Comparison of ENCODE assay signal across 10 mouse cellular contexts in genomic region chr2:26460097-26460646, GRCm38 (mm10). TPM values are rescaled to one million over a fixed set of nuclear protein-coding genes. Genes with fewer than 3 reads are reported as not detected.
DNase-seq lines count a peak whose midpoint lies in the region; ATAC-seq and TF ChIP-seq lines count a peak whose summit lies in the region.
"Had no signal": no experiment of that assay in that cellular context is flagged by ENCODE, and none has a peak within 500 bp of the region (broad histone marks: within the 10 kb centered on the region; RNA-seq: fewer than 3 reads in every experiment).

No protein-coding gene starts in this region.

- no peak for TF ChIP-seq EP300 in stomach, postnatal 0 days (optimal IDR thresholded peaks at IDR 0.05)

- peaks cover 8% of the 10 kb centered on the region; the same call in 1 of the 2 replicates for H3K4me1 ChIP-seq in hindbrain, embryonic 12.5 days
- peaks cover 23% of the 10 kb centered on the region for H3K4me1 ChIP-seq in limb, embryonic 12.5 days (replicated peaks)
- peaks cover 3% of the 10 kb centered on the region; the same call in 1 of the 2 replicates for H3K4me1 ChIP-seq in stomach, postnatal 0 days (replicated peaks; ENCODE audit: control insufficient read depth, insufficient read depth)

- no peak for TF ChIP-seq CTCF in stomach, postnatal 0 days (IDR thresholded peaks at IDR 0.05; ENCODE audit: low read depth)

- ATAC-seq in hindbrain, embryonic 12.5 days (ENCODE audit: low FRiP score) = 0 out of 2 replicates have a peak, but pooled peaks have one; percentile 36
- ATAC-seq in limb, embryonic 12.5 days (ENCODE audit: insufficient number of reproducible peaks, insufficient read depth, low FRiP score, low TSS enrichment, low read depth) = peak; percentile 24; the same call in 1 of the 2 replicates
- no peak for ATAC-seq in stomach, postnatal 0 days (ENCODE audit: low FRiP score, low TSS enrichment)
- ATAC-seq: Patski had no signal

- H3K4me2 ChIP-seq in hindbrain, embryonic 12.5 days (replicated peaks) = no peak overlapping the region
- H3K4me2 ChIP-seq in limb, embryonic 12.5 days = no peak overlapping the region
- no peak overlapping the region for H3K4me2 ChIP-seq in stomach, postnatal 0 days (replicated peaks; ENCODE audit: low read depth)

- H3K4me3 ChIP-seq in hindbrain, embryonic 12.5 days = no peak overlapping the region
- H3K4me3 ChIP-seq in limb, embryonic 12.5 days (replicated peaks) = no peak overlapping the region
- H3K4me3 ChIP-seq in stomach, postnatal 0 days (ENCODE audit: low read depth, low read length) = no peak overlapping the region
- H3K4me3 ChIP-seq: left cerebral cortex, adult 2 months had no signal

- no peaks in the 10 kb centered on the region for H3K9me3 ChIP-seq in hindbrain, embryonic 12.5 days (replicated peaks)
- no peaks in the 10 kb centered on the region for H3K9me3 ChIP-seq in limb, embryonic 12.5 days
- no peaks in the 10 kb centered on the region for H3K9me3 ChIP-seq in stomach, postnatal 0 days (ENCODE audit: control insufficient read depth, low read length)

- H3K36me3 ChIP-seq in hindbrain, embryonic 12.5 days = peaks cover 64% of the 10 kb centered on the region
- H3K36me3 ChIP-seq in limb, embryonic 12.5 days = peaks cover 69% of the 10 kb centered on the region
- peaks cover 32% of the 10 kb centered on the region for H3K36me3 ChIP-seq in stomach, postnatal 0 days (ENCODE audit: control insufficient read depth, insufficient read depth, low read length)

- peak; percentile 34 to 61 for DNase-seq in lung, adult 18-20 months
- DNase-seq in lung, postnatal 14 days = no peak
- no peak for DNase-seq in stomach, postnatal 0 days (ENCODE audit: low spot score)
- DNase-seq in heart, adult 9 months (ENCODE audit: low spot score in 2 of 2) = no peak
- no peak for DNase-seq in retina, postnatal 1 day
- DNase-seq: right cerebral cortex, postnatal 25 days had no signal

- H3K9ac ChIP-seq in hindbrain, embryonic 12.5 days = no peak overlapping the region
- no peak overlapping the region for H3K9ac ChIP-seq in limb, embryonic 12.5 days (replicated peaks)
- H3K9ac ChIP-seq in stomach, postnatal 0 days (ENCODE audit: low read length) = no peak overlapping the region

- H3K27ac ChIP-seq in hindbrain, embryonic 12.5 days = peak overlapping the region; percentile 5
- 0 out of 2 replicates have a peak overlapping the region, but pooled peaks have one; percentile 41 for H3K27ac ChIP-seq in limb, embryonic 12.5 days
- peak overlapping the region; percentile 30 for H3K27ac ChIP-seq in stomach, postnatal 0 days (replicated peaks)
- H3K27ac ChIP-seq: left cerebral cortex, adult 2 months had no signal

- no peaks in the 10 kb centered on the region for H3K27me3 ChIP-seq in hindbrain, embryonic 12.5 days
- no peaks in the 10 kb centered on the region for H3K27me3 ChIP-seq in limb, embryonic 12.5 days
- H3K27me3 ChIP-seq in stomach, postnatal 0 days (ENCODE audit: control insufficient read depth, insufficient read depth, low read length) = no peaks in the 10 kb centered on the region
- H3K27me3 ChIP-seq: Patski had no signal

- 89% methylated on average over 16 of the region's 16 CpGs for WGBS in hindbrain, embryonic 12.5 days
- 92% methylated on average over 16 of the region's 16 CpGs for whole genome bisulfite sequencing in limb, embryonic 12.5 days
- 76% methylated on average over 16 of the region's 16 CpGs for WGBS in stomach, postnatal 0 days

RNA-seq across cellular contexts. Expression of gene Sec16a, which starts 15.2 kb away (rescaled TPM):
- 32.3 and 35.3 TPM in 2 replicates for polyA plus RNA-seq in hindbrain, embryonic 12.5 days (2016; fragmentation: Nextera tagmentation; extraction: Ambion mirVana)
- 25.6 and 33.0 TPM in 2 replicates for polyA plus RNA-seq in limb, embryonic 12.5 days (2016; fragmentation: Nextera tagmentation; extraction: Ambion mirVana)
- 10.6 and 11.7 TPM in 2 replicates for polyA plus RNA-seq in stomach, postnatal 0 days (2015; fragmentation: Nextera tagmentation; extraction: Ambion mirVana)

RNA-seq across cellular contexts. Expression of gene Inpp5e, which starts 51.2 kb away (rescaled TPM):
- 31.4 and 35.4 TPM in 2 replicates for polyA plus RNA-seq in hindbrain, embryonic 12.5 days (2016; fragmentation: Nextera tagmentation; extraction: Ambion mirVana)
- 29.1 and 30.3 TPM in 2 replicates for polyA plus RNA-seq in limb, embryonic 12.5 days (2016; fragmentation: Nextera tagmentation; extraction: Ambion mirVana)
- 6.3 and 7.7 TPM in 2 replicates for polyA plus RNA-seq in stomach, postnatal 0 days (2015; fragmentation: Nextera tagmentation; extraction: Ambion mirVana)

RNA-seq across cellular contexts. Expression of gene Notch1, which starts 56.3 kb away (rescaled TPM):
- 38.0 and 41.0 TPM in 2 replicates for polyA plus RNA-seq in hindbrain, embryonic 12.5 days (2016; fragmentation: Nextera tagmentation; extraction: Ambion mirVana)
- 13.7 and 14.0 TPM in 2 replicates for polyA plus RNA-seq in limb, embryonic 12.5 days (2016; fragmentation: Nextera tagmentation; extraction: Ambion mirVana)
- polyA plus RNA-seq in stomach, postnatal 0 days (2015; fragmentation: Nextera tagmentation; extraction: Ambion mirVana) = 4.8 and 5.6 TPM in 2 replicates

Comparison
In these comparisons a context has a peak if more than half of its experiments do, and no peak if none do; other contexts are left out.
1. DNase-seq: peak in lung, adult 18-20 months (2 of 2); none in lung, postnatal 14 days (single experiment), stomach, postnatal 0 days (single experiment), heart, adult 9 months (0 of 2) and retina, postnatal 1 day (single experiment).
2. Peak in every context shown above with its lines, with median percentiles within 50 percentile points of each other: H3K27ac ChIP-seq.